ENCODE assay signal across 25 mouse cellular contexts in the genomic region with DNA sequence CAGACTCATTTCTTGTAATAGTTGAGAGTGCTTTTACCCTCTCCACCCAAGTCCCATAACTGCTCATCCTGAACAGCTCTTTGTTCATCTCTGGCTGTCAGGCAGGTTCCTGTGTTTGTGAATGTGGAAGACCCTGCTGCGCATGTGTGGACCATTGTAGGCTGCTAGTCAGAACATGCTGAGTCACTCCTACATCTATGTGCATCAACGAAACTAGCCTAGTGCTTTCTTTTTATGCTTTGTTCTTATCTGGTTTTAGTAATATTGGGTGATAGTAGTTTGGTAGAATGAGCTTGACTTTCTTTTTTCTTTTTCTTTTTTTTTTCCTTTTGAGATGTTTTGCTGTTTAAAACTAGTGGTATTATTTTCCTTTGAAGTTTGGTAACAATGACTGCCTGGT.
A peak's percentile ranks its signal among the peaks of the same experiment; 100 is the strongest.
DNase-seq lines count a peak whose midpoint lies in the region; ATAC-seq and TF ChIP-seq lines count a peak whose summit lies in the region.
"Had no signal": no experiment of that assay in that cellular context is flagged by ENCODE, and none has a peak within 500 bp of the region (broad histone marks: within the 10 kb centered on the region; RNA-seq: fewer than 3 reads in every experiment).

No protein-coding gene starts in this region.

- no peaks in the 10 kb centered on the region for H3K4me1 ChIP-seq in ES-E14 (ENCODE audit: control insufficient read depth in 2 of 2, insufficient read depth in 2 of 2, low read length in 2 of 2, poor library complexity in 1 of 2)
- H3K4me1 ChIP-seq in liver, postnatal 0 days (ENCODE audit: insufficient read depth): no peaks in the 10 kb centered on the region
- H3K4me1 ChIP-seq in neural tube, embryonic 15.5 days: no peaks in the 10 kb centered on the region
- H3K4me1 ChIP-seq: embryonic facial prominence, embryonic 15.5 days; forebrain, embryonic 10.5 days; limb, embryonic 13.5 days; lung, embryonic 15.5 days; neural tube, embryonic 13.5 days had no signal

- no peaks in the 10 kb centered on the region for H3K9me3 ChIP-seq in ES-E14 (ENCODE audit: control insufficient read depth, insufficient read depth, low read depth, low read length)
- no peaks in the 10 kb centered on the region for H3K9me3 ChIP-seq in liver, postnatal 0 days (ENCODE audit: low read length)
- no peaks in the 10 kb centered on the region for H3K9me3 ChIP-seq in neural tube, embryonic 15.5 days (replicated peaks)
- H3K9me3 ChIP-seq: embryonic facial prominence, embryonic 15.5 days; forebrain, embryonic 10.5 days; limb, embryonic 13.5 days; lung, embryonic 15.5 days; neural tube, embryonic 13.5 days had no signal

- WGBS in liver, postnatal 0 days (ENCODE audit: insufficient replicate concordance): 44% methylated on average over 2 of the region's 2 CpGs
- WGBS in neural tube, embryonic 15.5 days: 83% methylated on average over 2 of the region's 2 CpGs

- DNase-seq in ES-E14 (ENCODE audit: low read depth, low spot score) (no peak), NIH3T3 (ENCODE audit: low read depth) (peak; percentile 13), liver (peak; percentile 45)
- DNase-seq in liver, postnatal 0 days: no peak
- no peak for DNase-seq in B cell, adult 2 months
- no peak for DNase-seq in right cerebral cortex, postnatal 25 days
- no peak for DNase-seq in heart, adult 18-20 months
- DNase-seq: adrenal gland, adult 2 months; cerebellum, adult 9-11 months; forebrain, postnatal 0 days; gastrocnemius, postnatal 36 days; heart, postnatal 14 days; kidney, adult 9 months; kidney, postnatal 25 days; midbrain, embryonic 14.5 days; right cerebral cortex, postnatal 14 days had no signal

- no peak overlapping the region for H3K27ac ChIP-seq in ES-E14 (ENCODE audit: insufficient read depth, low read depth, low read length, poor library complexity, severe bottlenecking)
- H3K27ac ChIP-seq in liver, postnatal 0 days (ENCODE audit: low read depth): no peak overlapping the region
- H3K27ac ChIP-seq in neural tube, embryonic 15.5 days (replicated peaks): no peak overlapping the region
- H3K27ac ChIP-seq: embryonic facial prominence, embryonic 15.5 days; forebrain, embryonic 10.5 days; hindbrain, embryonic 14.5 days; limb, embryonic 13.5 days; lung, embryonic 15.5 days; macrophage; neural tube, embryonic 13.5 days had no signal

- in situ Hi-C loops in ES-E14 (cut with MboI; ENCODE audit: low sequenced_read_pairs in 2 of 2, unreplicated experiment in 2 of 2): no loop called here

- H3K36me3 ChIP-seq in ES-E14 (ENCODE audit: control insufficient read depth, insufficient read depth, low read length, poor library complexity, severe bottlenecking): no peaks in the 10 kb centered on the region
- H3K36me3 ChIP-seq in liver, postnatal 0 days (replicated peaks; ENCODE audit: insufficient read depth, low read length): no peaks in the 10 kb centered on the region
- no peaks in the 10 kb centered on the region for H3K36me3 ChIP-seq in neural tube, embryonic 15.5 days
- H3K36me3 ChIP-seq: embryonic facial prominence, embryonic 15.5 days; forebrain, embryonic 10.5 days; limb, embryonic 13.5 days; lung, embryonic 15.5 days; neural tube, embryonic 13.5 days had no signal

- H3K4me2 ChIP-seq in liver, postnatal 0 days (ENCODE audit: low read depth, low read length): no peak overlapping the region
- no peak overlapping the region for H3K4me2 ChIP-seq in neural tube, embryonic 15.5 days
- H3K4me2 ChIP-seq: embryonic facial prominence, embryonic 15.5 days; heart, embryonic 11.5 days; hindbrain, embryonic 14.5 days; limb, embryonic 13.5 days; lung, embryonic 15.5 days; neural tube, embryonic 13.5 days had no signal

- TF ChIP-seq CTCF in liver, postnatal 0 days (IDR thresholded peaks at IDR 0.05; ENCODE audit: low read depth): no peak

- no peak overlapping the region for H3K9ac ChIP-seq in ES-E14 (ENCODE audit: insufficient read depth, low read depth, low read length, poor library complexity, severe bottlenecking)
- no peak overlapping the region for H3K9ac ChIP-seq in liver, postnatal 0 days (replicated peaks)
- H3K9ac ChIP-seq in neural tube, embryonic 15.5 days (replicated peaks): no peak overlapping the region
- H3K9ac ChIP-seq: embryonic facial prominence, embryonic 15.5 days; forebrain, postnatal 0 days; hindbrain, embryonic 14.5 days; limb, embryonic 13.5 days; lung, embryonic 15.5 days; neural tube, embryonic 13.5 days had no signal

- H3K27me3 ChIP-seq in liver, postnatal 0 days (ENCODE audit: insufficient read depth, low read length): no peaks in the 10 kb centered on the region
- no peaks in the 10 kb centered on the region for H3K27me3 ChIP-seq in neural tube, embryonic 15.5 days (replicated peaks)
- H3K27me3 ChIP-seq: embryonic facial prominence, embryonic 15.5 days; limb, embryonic 13.5 days; lung, embryonic 15.5 days; neural tube, embryonic 13.5 days had no signal

- 0 out of 2 replicates have a peak, but pooled peaks have one; percentile 17 for ATAC-seq in liver, postnatal 0 days
- no peak for ATAC-seq in neural tube, embryonic 15.5 days (ENCODE audit: low FRiP score)
- ATAC-seq: forebrain, postnatal 0 days had no signal

- no peak for TF ChIP-seq EP300 in liver, postnatal 0 days (IDR thresholded peaks at IDR 0.05; ENCODE audit: low read depth)

- H3K4me3 ChIP-seq in ES-E14 (ENCODE audit: insufficient read depth in 1 of 2, low read depth in 1 of 2, low read length in 2 of 2, poor library complexity in 1 of 2, severe bottlenecking in 1 of 2): no peak overlapping the region
- no peak overlapping the region for H3K4me3 ChIP-seq in liver, postnatal 0 days (ENCODE audit: low read depth, low read length)
- H3K4me3 ChIP-seq in neural tube, embryonic 15.5 days (replicated peaks): no peak overlapping the region
- H3K4me3 ChIP-seq: embryonic facial prominence, embryonic 15.5 days; forebrain, embryonic 10.5 days; limb, embryonic 13.5 days; lung, embryonic 15.5 days; neural tube, embryonic 13.5 days had no signal

TF ChIP-seq in ES-E14, 5 proteins besides CTCF, POLR2A, EP300 and RAD21:
- no peak for TF ChIP-seq CHD2 (IDR thresholded peaks at IDR 0.05; ENCODE audit: low read depth, low read length)
- peak; percentile 35; the same call in 1 of the 2 replicates for TF ChIP-seq MAFK (IDR thresholded peaks at IDR 0.05; ENCODE audit: insufficient read depth, low read depth, low read length)

Comparison
In these comparisons a context has a peak if more than half of its experiments do, and no peak if none do; other contexts are left out.
1. DNase-seq: peak in NIH3T3 (single experiment) and liver (single experiment); none in ES-E14 (single experiment), liver, postnatal 0 days (single experiment), B cell, adult 2 months (0 of 2), right cerebral cortex, postnatal 25 days (single experiment) and heart, adult 18-20 months (0 of 2).